In genomic region chr3:30956327-30956726, GRCm38 (mm10) we compare ENCODE assay signal across 15 mouse cellular contexts.
"Had no signal": no experiment of that assay in that cellular context is flagged by ENCODE, and none has a peak within 500 bp of the region (broad histone marks: within the 10 kb centered on the region; RNA-seq: fewer than 3 reads in every experiment).

No protein-coding gene starts in this region.

- H3K4me1 ChIP-seq: neural tube, embryonic 15.5 days; stomach, embryonic 15.5 days had no signal

- H3K4me3 ChIP-seq: neural tube, embryonic 15.5 days; stomach, embryonic 15.5 days had no signal

- H3K27me3 ChIP-seq: neural tube, embryonic 15.5 days; stomach, embryonic 15.5 days had no signal

- H3K27ac ChIP-seq: neural tube, embryonic 15.5 days; stomach, embryonic 15.5 days; stomach, postnatal 0 days had no signal

- DNase-seq: retina, postnatal 1 day; right cerebral cortex, adult 18-20 months; right cerebral cortex, postnatal 14 days; right cerebral cortex, postnatal 25 days; right cerebral cortex, postnatal 4 days; spleen, adult 18-20 months; thymus, adult 18-20 months; thymus, adult 2 months; thymus, postnatal 14 days; thymus, postnatal 25 days; thymus, postnatal 36 days; thymus, postnatal 4 days had no signal
